In the genomic region with DNA sequence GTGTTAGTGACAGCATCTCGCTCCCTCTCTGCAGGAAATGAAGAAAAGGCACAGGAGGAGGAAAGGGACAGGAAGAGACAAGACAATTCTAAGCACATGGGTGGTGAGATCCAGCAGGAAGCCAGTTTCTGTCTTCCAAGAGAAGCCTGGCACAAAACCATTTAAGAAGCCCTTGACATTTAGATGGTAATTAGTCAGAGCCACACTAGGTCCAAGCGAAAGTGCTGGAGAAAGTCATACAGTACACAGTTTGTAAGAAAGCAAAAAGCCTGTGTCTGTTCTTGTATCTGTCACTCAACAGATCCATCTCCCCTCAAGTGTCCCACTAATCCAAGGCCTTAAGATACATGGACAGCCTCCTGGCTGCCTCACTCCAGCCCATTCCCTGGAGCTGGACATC, we compare ENCODE assay signal across 48 mouse cellular contexts. TPM values are rescaled to one million over a fixed set of nuclear protein-coding genes. Genes with fewer than 3 reads are reported as not detected.
"Had no signal": no experiment of that assay in that cellular context is flagged by ENCODE, and none has a peak within 500 bp of the region (broad histone marks: within the 10 kb centered on the region; RNA-seq: fewer than 3 reads in every experiment).

No protein-coding gene starts in this region.

- H3K27ac ChIP-seq: heart, embryonic 13.5 days; heart, embryonic 15.5 days; hindbrain, embryonic 10.5 days; hindbrain, embryonic 12.5 days; hindbrain, embryonic 13.5 days; hindbrain, embryonic 14.5 days; hindbrain, embryonic 15.5 days; hindbrain, postnatal 0 days; intestine, embryonic 15.5 days; kidney, embryonic 15.5 days; kidney, postnatal 0 days; left cerebral cortex, adult 2 months had no signal

- H3K4me3 ChIP-seq: heart, embryonic 12.5 days; heart, embryonic 13.5 days; heart, embryonic 15.5 days; hindbrain, embryonic 10.5 days; hindbrain, embryonic 12.5 days; hindbrain, embryonic 13.5 days; hindbrain, embryonic 15.5 days; intestine, embryonic 15.5 days; kidney, embryonic 15.5 days; left cerebral cortex, adult 2 months had no signal

- DNase-seq: heart, postnatal 10 days; heart, postnatal 14 days; heart, postnatal 36 days; heart, postnatal 4 days; kidney, adult 11 months; kidney, adult 18-20 months; kidney, adult 2 months; kidney, adult 8-10 months; kidney, adult 9 months; kidney, postnatal 10 days; kidney, postnatal 14 days; kidney, postnatal 25 days; kidney, postnatal 36 days; kidney, postnatal 4 days; layer of hippocampus, adult 9-11 months; layer of hippocampus, postnatal 36 days had no signal

RNA-seq across cellular contexts. Expression of gene E330034G19Rik, which starts 51.0 kb away (rescaled TPM):
- total RNA-seq: heart, postnatal 10 days; heart, postnatal 14 days; heart, postnatal 25 days; heart, postnatal 36 days; heart, postnatal 4 days; hematopoietic stem cell, adult 5-6 weeks; hindbrain, postnatal 0 days; layer of hippocampus, adult 18-20 months; layer of hippocampus, postnatal 10 days; layer of hippocampus, postnatal 14 days; layer of hippocampus, postnatal 36 days; left cerebral cortex, adult 18-20 months; left cerebral cortex, adult 2 months; left cerebral cortex, adult 8-10 months had no signal
- polyA plus RNA-seq: heart, embryonic 11.5 days; heart, embryonic 13.5 days; heart, embryonic 14.5 days; heart, embryonic 15.5 days; heart, embryonic 16.5 days; heart, postnatal 0 days; hindbrain, embryonic 10.5 days; hindbrain, embryonic 11.5 days; hindbrain, embryonic 12.5 days; hindbrain, embryonic 14.5 days; hindbrain, embryonic 15.5 days; inflammation-experienced regulatory T-cells, adult 6 months; intestine, embryonic 14.5 days; intestine, embryonic 15.5 days; intestine, embryonic 16.5 days; intestine, postnatal 0 days; kidney, adult 2 months; kidney, embryonic 14.5 days; kidney, embryonic 15.5 days; kidney, embryonic 16.5 days; kidney, postnatal 0 days; large intestine, adult 2 months had no signal
